Mouse (Mus musculus) MEL (cell line): ENCODE results near the gene Casr.

Experiments used
- BHLHE40 ChIP-seq: IDR thresholded peaks from 2 replicates; pipeline ENCODE4 v1.6.1; 2012; ENCODE audit warnings: low read depth, mild to moderate bottlenecking, inconsistent platforms, low read length, improper control_type of control experiment, borderline replicate concordance
- CHD1 ChIP-seq: IDR thresholded peaks from 2 replicates; pipeline ENCODE4 v1.6.1; 2012; ENCODE audit warnings: low read depth, mild to moderate bottlenecking, inconsistent platforms, low read length, improper control_type of control experiment
- E2F4 ChIP-seq: IDR thresholded peaks from 2 replicates; pipeline ENCODE4 v1.6.1; 2011; ENCODE audit warnings: low read depth, low read length, improper control_type of control experiment, borderline replicate concordance
- ELF1 ChIP-seq: IDR thresholded peaks from 2 replicates; pipeline ENCODE4 v1.6.1; 2014; ENCODE audit warnings: low read depth, mild to moderate bottlenecking, inconsistent platforms, low read length, improper control_type of control experiment, moderate library complexity
- EP300 ChIP-seq, 2 experiments: IDR thresholded peaks; 2 replicates each; pipeline ENCODE4 v1.6.1; 2011; ENCODE audit warnings: improper control_type of control experiment in 2 of 2, low read length in 2 of 2, low read depth in 1 of 2, mild to moderate bottlenecking in 1 of 2
- GABPA ChIP-seq: IDR thresholded peaks from 2 replicates; pipeline ENCODE4 v1.6.1; 2012; ENCODE audit warnings: low read depth, mild to moderate bottlenecking, inconsistent platforms, low read length, improper control_type of control experiment, moderate library complexity
- POLR2A ChIP-seq, 2 experiments: IDR thresholded peaks; 2 replicates each; pipeline ENCODE4 v1.6.1; 2011 to 2012; ENCODE audit warnings: low read length in 2 of 2, mild to moderate bottlenecking in 2 of 2, control low read depth in 1 of 2, improper control_type of control experiment in 1 of 2, low read depth in 1 of 2, moderate library complexity in 1 of 2; ENCODE audit not compliant: control insufficient read depth in 1 of 2, insufficient read depth in 1 of 2, poor library complexity in 1 of 2
- TCF12 ChIP-seq: IDR thresholded peaks from 2 replicates; pipeline ENCODE4 v1.6.1; 2014; ENCODE audit warnings: low read depth, mild to moderate bottlenecking, inconsistent platforms, low read length, improper control_type of control experiment, moderate library complexity
- ZMIZ1 ChIP-seq: IDR thresholded peaks from 2 replicates; pipeline ENCODE4 v1.6.1; 2012; ENCODE audit warnings: low read depth, mild to moderate bottlenecking, inconsistent platforms, low read length, improper control_type of control experiment, moderate library complexity

GRCm38 (mm10) chr16:36602632-36603031 is 40.7 kb upstream of the Casr start:
- no peak for TF ChIP-seq EP300 (IDR thresholded peaks at IDR 0.05; ENCODE audit: low read depth in 1 of 2, low read length in 2 of 2)
- TF ChIP-seq ELF1, result no peak
- TF ChIP-seq TCF12, result no peak
- no peak for TF ChIP-seq POLR2A (IDR thresholded peaks at IDR 0.05; ENCODE audit: control insufficient read depth in 1 of 2, insufficient read depth in 1 of 2, low read depth in 1 of 2, low read length in 2 of 2, poor library complexity in 1 of 2)
- TF ChIP-seq ZMIZ1, result no peak
- no peak for TF ChIP-seq BHLHE40
- no peak for TF ChIP-seq CHD1
- no peak for TF ChIP-seq GABPA
- no peak for TF ChIP-seq E2F4
